Mouse (Mus musculus) MEL (cell line): ENCODE data around the gene 1700025G04Rik. TPM values are rescaled to one million over a fixed set of nuclear protein-coding genes. Genes with fewer than 3 reads are reported as not detected.

Experiments used
- DNase-seq: peaks from one replicate; pipeline ENCODE4 v3.0.0; 2011; ENCODE audit warnings: low read depth, low spot score
- H3K27ac ChIP-seq: 2 replicates; pipeline ENCODE4 v1.5.1; 2012; ENCODE audit warnings: low read depth, mild to moderate bottlenecking, control low read depth, low read length, moderate library complexity; ENCODE audit not compliant: control insufficient read depth
- H3K27me3 ChIP-seq, 2 experiments: fragments of 150-350 bp in 1 of 2; sonication (generic) in 1 of 2; 2 replicates each; pipeline ENCODE4 v1.6.1; 2012; ENCODE audit warnings: low read length in 2 of 2, mild to moderate bottlenecking in 2 of 2, improper control_type of control experiment in 1 of 2, moderate library complexity in 1 of 2; ENCODE audit not compliant: insufficient read depth in 2 of 2, control insufficient read depth in 1 of 2
- H3K36me3 ChIP-seq, 2 experiments: 2 replicates each; pipeline ENCODE4 v1.6.1; 2012 to 2014; ENCODE audit warnings: low read length in 2 of 2, improper control_type of control experiment in 1 of 2, inconsistent platforms in 1 of 2, mild to moderate bottlenecking in 1 of 2; ENCODE audit not compliant: insufficient read depth in 2 of 2, control insufficient read depth in 1 of 2
- H3K4me1 ChIP-seq, 2 experiments: fragments of 150-350 bp in 1 of 2; sonication (generic) in 1 of 2; 2 replicates each; pipeline ENCODE4 v1.6.1; 2012; ENCODE audit warnings: low read length in 2 of 2, improper control_type of control experiment in 1 of 2, mild to moderate bottlenecking in 1 of 2; ENCODE audit not compliant: insufficient read depth in 2 of 2, control insufficient read depth in 1 of 2
- H3K4me3 ChIP-seq, 2 experiments: fragments of 150-350 bp in 1 of 2; sonication (generic) in 1 of 2; 2 replicates each; pipeline ENCODE4 v1.5.1; 2012; ENCODE audit warnings: low read depth in 2 of 2, low read length in 2 of 2, mild to moderate bottlenecking in 2 of 2, moderate library complexity in 2 of 2, control low read depth in 1 of 2, improper control_type of control experiment in 1 of 2; ENCODE audit not compliant: control insufficient read depth in 1 of 2, insufficient read depth in 1 of 2
- H3K79me2 ChIP-seq: 2 replicates; pipeline ENCODE4 v1.6.1; 2012; ENCODE audit warnings: mild to moderate bottlenecking, low read length, moderate library complexity; ENCODE audit not compliant: control insufficient read depth, poor library complexity, insufficient read depth
- H3K9ac ChIP-seq: 2 replicates; pipeline ENCODE4 v1.6.1; 2012; ENCODE audit warnings: low read depth, mild to moderate bottlenecking, control low read depth, low read length, moderate library complexity; ENCODE audit not compliant: control insufficient read depth, poor library complexity, severe bottlenecking
- H3K9me3 ChIP-seq: fragments of 150-350 bp; sonication (generic); replicated peaks from 2 replicates; pipeline ENCODE4 v1.6.1; 2012; ENCODE audit warnings: mild to moderate bottlenecking, low read length, improper control_type of control experiment, moderate library complexity; ENCODE audit not compliant: insufficient read depth
- BHLHE40 ChIP-seq: IDR thresholded peaks from 2 replicates; pipeline ENCODE4 v1.6.1; 2012; ENCODE audit warnings: low read depth, mild to moderate bottlenecking, inconsistent platforms, low read length, improper control_type of control experiment, borderline replicate concordance
- CHD2 ChIP-seq: IDR thresholded peaks from 2 replicates; pipeline ENCODE4 v1.6.1; 2011; ENCODE audit warnings: low read length, improper control_type of control experiment
- ETS1 ChIP-seq: IDR thresholded peaks from 2 replicates; pipeline ENCODE4 v1.6.1; 2012; ENCODE audit warnings: low read depth, mild to moderate bottlenecking, inconsistent platforms, low read length, improper control_type of control experiment, moderate library complexity
- GATA1 ChIP-seq: IDR thresholded peaks from 2 replicates; pipeline ENCODE4 v1.6.1; 2011; ENCODE audit warnings: low read depth, low read length, improper control_type of control experiment
- MAFK ChIP-seq: IDR thresholded peaks from 2 replicates; pipeline ENCODE4 v1.6.1; 2011; ENCODE audit warnings: low read depth, mild to moderate bottlenecking, low read length, improper control_type of control experiment, borderline replicate concordance
- MAZ ChIP-seq: IDR thresholded peaks from 2 replicates; pipeline ENCODE4 v1.6.1; 2012; ENCODE audit warnings: low read depth, mild to moderate bottlenecking, inconsistent platforms, low read length, improper control_type of control experiment
- MEF2A ChIP-seq: IDR thresholded peaks from 2 replicates; pipeline ENCODE4 v1.6.1; 2014; ENCODE audit warnings: low read depth, mild to moderate bottlenecking, inconsistent platforms, low read length, improper control_type of control experiment; ENCODE audit not compliant: poor library complexity, insufficient replicate concordance, severe bottlenecking; ENCODE audit errors: extremely low read depth
- MYC ChIP-seq: IDR thresholded peaks from 2 replicates; pipeline ENCODE4 v1.6.1; 2011; ENCODE audit warnings: low read depth, mild to moderate bottlenecking, low read length, improper control_type of control experiment, moderate library complexity
- NELFE ChIP-seq: IDR thresholded peaks from 2 replicates; pipeline ENCODE4 v1.6.1; 2011; ENCODE audit warnings: low read depth, low read length, improper control_type of control experiment
- POLR2A ChIP-seq, 2 experiments: IDR thresholded peaks; 2 replicates each; pipeline ENCODE4 v1.6.1; 2011 to 2012; ENCODE audit warnings: low read length in 2 of 2, mild to moderate bottlenecking in 2 of 2, control low read depth in 1 of 2, improper control_type of control experiment in 1 of 2, low read depth in 1 of 2, moderate library complexity in 1 of 2; ENCODE audit not compliant: control insufficient read depth in 1 of 2, insufficient read depth in 1 of 2, poor library complexity in 1 of 2
- SMC3 ChIP-seq: IDR thresholded peaks from 2 replicates; pipeline ENCODE4 v1.6.1; 2011; ENCODE audit warnings: low read depth, low read length, improper control_type of control experiment
- TAL1 ChIP-seq: IDR thresholded peaks from 2 replicates; pipeline ENCODE4 v1.6.1; 2012; ENCODE audit warnings: mild to moderate bottlenecking, inconsistent platforms, low read length, moderate library complexity, mixed read lengths
- UBTF ChIP-seq: IDR thresholded peaks from 2 replicates; pipeline ENCODE4 v1.6.1; 2012; ENCODE audit warnings: low read depth, mild to moderate bottlenecking, inconsistent platforms, low read length, improper control_type of control experiment, moderate library complexity, borderline replicate concordance; ENCODE audit not compliant: insufficient read depth
- USF1 ChIP-seq: IDR thresholded peaks from 2 replicates; pipeline ENCODE4 v1.6.1; 2014; ENCODE audit warnings: low read depth, mild to moderate bottlenecking, inconsistent platforms, low read length, improper control_type of control experiment, moderate library complexity
- USF2 ChIP-seq, 2 experiments: IDR thresholded peaks; 2 replicates each; pipeline ENCODE4 v1.6.1; 2011 to 2012; ENCODE audit warnings: improper control_type of control experiment in 2 of 2, low read length in 2 of 2, borderline replicate concordance in 1 of 2, inconsistent platforms in 1 of 2, low read depth in 1 of 2, mild to moderate bottlenecking in 1 of 2; ENCODE audit not compliant: insufficient read depth in 1 of 2
- ZC3H11A ChIP-seq: IDR thresholded peaks from 2 replicates; pipeline ENCODE4 v1.6.1; 2012; ENCODE audit warnings: low read depth, mild to moderate bottlenecking, inconsistent platforms, low read length, improper control_type of control experiment
- ZMIZ1 ChIP-seq: IDR thresholded peaks from 2 replicates; pipeline ENCODE4 v1.6.1; 2012; ENCODE audit warnings: low read depth, mild to moderate bottlenecking, inconsistent platforms, low read length, improper control_type of control experiment, moderate library complexity
- ZNF384 ChIP-seq: IDR thresholded peaks from 2 replicates; pipeline ENCODE4 v1.6.1; 2012; ENCODE audit warnings: low read depth, mild to moderate bottlenecking, inconsistent platforms, low read length, improper control_type of control experiment
- polyA plus RNA-seq, 2 experiments: library from polyadenylated mRNA; stranded (reverse) in 1 of 2; unstranded in 1 of 2; fragments of >175 nt in 1 of 2; fragments of >200 nt in 1 of 2; gene quantifications; 2 replicates each; pipeline versions ENCODE4 v1.2.1 to v1.2.4; 2012; ENCODE audit warnings: low replicate concordance in 2 of 2, low read depth in 1 of 2; ENCODE audit not compliant: insufficient read length in 2 of 2, insufficient read depth in 1 of 2, missing spikeins in 1 of 2
- total RNA-seq: library from RNA; depleted of rRNA; stranded (reverse); fragments of 300-350 nt; gene quantifications from 2 replicates; pipeline ENCODE4 v1.2.3, GENCODE M21; 2012

Gene 1700025G04Rik
- total and polyA plus RNA-seq, 3 experiments = 0.04 to 0.91 TPM; not detected in 1

DNA sequence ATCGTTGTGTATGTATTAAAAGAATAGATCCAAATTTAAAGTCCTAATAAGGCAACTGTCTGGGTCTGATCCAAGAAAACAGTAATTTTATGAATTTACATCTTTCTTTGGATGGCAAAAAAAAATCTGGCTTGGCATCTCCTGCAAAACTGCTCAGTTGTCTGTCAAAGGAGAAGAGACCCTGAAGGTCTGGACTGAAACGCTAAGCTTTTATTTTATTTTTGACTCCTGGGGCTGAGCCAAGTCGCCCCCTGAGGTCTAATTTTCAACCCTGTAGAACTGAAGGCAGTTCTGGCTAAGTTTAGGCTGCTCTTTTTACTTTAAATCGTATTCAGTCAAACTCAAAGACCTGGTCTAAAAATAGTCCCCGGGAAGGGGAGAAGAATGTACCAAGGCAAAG is 202.3 kb downstream of the 1700025G04Rik start:
- Histone ChIP-seq H3K9me3 (no peaks in the 10 kb centered on the region), H3K27ac (no peak overlapping the region), H3K27me3 (peaks cover under 1 to 2% of the 10 kb centered on the region in 2 experiments; a peak in 3 of 4 replicates), H3K4me3 (no peak overlapping the region), H3K9ac (no peak overlapping the region), H3K79me2 (no peaks in the 10 kb centered on the region), H3K4me1 (no peaks in the 10 kb centered on the region), H3K36me3 (no peaks in the 10 kb centered on the region)
- DNase-seq = no peak
- no peak for TF ChIP-seq POLR2A (IDR thresholded peaks at IDR 0.05; ENCODE audit: control insufficient read depth in 1 of 2, insufficient read depth in 1 of 2, low read depth in 1 of 2, low read length in 2 of 2, poor library complexity in 1 of 2)

DNA sequence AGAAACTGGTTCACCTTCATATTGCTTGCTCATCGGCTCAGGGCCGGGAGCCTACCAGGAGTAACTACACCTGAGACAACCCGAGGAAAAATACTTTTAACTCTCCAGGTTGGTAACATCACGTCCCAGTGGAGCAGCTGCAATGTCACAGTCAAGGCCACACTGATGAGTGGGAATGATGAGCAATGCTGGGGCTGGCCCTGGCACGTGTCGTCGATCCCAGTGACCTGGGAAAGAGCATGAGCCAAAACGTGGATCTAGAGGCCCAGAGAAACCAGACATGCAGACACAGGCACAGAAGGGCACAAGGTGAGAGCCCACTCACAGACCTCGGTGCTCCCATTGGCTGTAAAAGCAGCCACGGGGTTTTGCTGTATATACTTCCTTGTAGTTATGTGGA is 202.8 kb downstream of the 1700025G04Rik start:
- no peaks in the 10 kb centered on the region for H3K79me2 ChIP-seq
- DNase-seq = no peak
- H3K36me3 ChIP-seq = no peaks in the 10 kb centered on the region
- H3K4me3 ChIP-seq = no peak overlapping the region
- H3K9ac ChIP-seq = no peak overlapping the region
- no peak overlapping the region for H3K27ac ChIP-seq
- TF ChIP-seq USF1 = no peak
- no peak for TF ChIP-seq ZMIZ1
- no peak for TF ChIP-seq MEF2A
- TF ChIP-seq BHLHE40 = no peak
- no peak for TF ChIP-seq ZC3H11A
- TF ChIP-seq MAFK = no peak
- no peak for TF ChIP-seq TAL1
- no peak for TF ChIP-seq USF2 (IDR thresholded peaks at IDR 0.05; ENCODE audit: borderline replicate concordance in 1 of 2, insufficient read depth in 1 of 2, low read depth in 1 of 2, low read length in 2 of 2)
- TF ChIP-seq MYC = no peak
- TF ChIP-seq ZNF384 = no peak
- no peak for TF ChIP-seq SMC3
- TF ChIP-seq GATA1 = no peak
- no peak for TF ChIP-seq ETS1
- no peak for TF ChIP-seq MAZ
- TF ChIP-seq UBTF = no peak
- TF ChIP-seq CHD2 = no peak
- no peak for TF ChIP-seq NELFE
- no peaks in the 10 kb centered on the region for H3K9me3 ChIP-seq
- no peaks in the 10 kb centered on the region for H3K4me1 ChIP-seq
- peaks cover 0 to 2% of the 10 kb centered on the region in 2 experiments; a peak in 1 of 4 replicates for H3K27me3 ChIP-seq
